Mouse (Mus musculus): Measurements from ENCODE around the gene Zfp839. TPM values are rescaled to one million over a fixed set of nuclear protein-coding genes. Genes with fewer than 3 reads are reported as not detected.
"Not testable (repeated sequence)": the region's sequence is repeated elsewhere in the genome, so short reads cannot be mapped to it uniquely, and the experiment has no call there.

The Zfp839 gene
- total RNA-seq, 2 experiments from 2014 or later = 10.4 to 11.4 TPM

DNA sequence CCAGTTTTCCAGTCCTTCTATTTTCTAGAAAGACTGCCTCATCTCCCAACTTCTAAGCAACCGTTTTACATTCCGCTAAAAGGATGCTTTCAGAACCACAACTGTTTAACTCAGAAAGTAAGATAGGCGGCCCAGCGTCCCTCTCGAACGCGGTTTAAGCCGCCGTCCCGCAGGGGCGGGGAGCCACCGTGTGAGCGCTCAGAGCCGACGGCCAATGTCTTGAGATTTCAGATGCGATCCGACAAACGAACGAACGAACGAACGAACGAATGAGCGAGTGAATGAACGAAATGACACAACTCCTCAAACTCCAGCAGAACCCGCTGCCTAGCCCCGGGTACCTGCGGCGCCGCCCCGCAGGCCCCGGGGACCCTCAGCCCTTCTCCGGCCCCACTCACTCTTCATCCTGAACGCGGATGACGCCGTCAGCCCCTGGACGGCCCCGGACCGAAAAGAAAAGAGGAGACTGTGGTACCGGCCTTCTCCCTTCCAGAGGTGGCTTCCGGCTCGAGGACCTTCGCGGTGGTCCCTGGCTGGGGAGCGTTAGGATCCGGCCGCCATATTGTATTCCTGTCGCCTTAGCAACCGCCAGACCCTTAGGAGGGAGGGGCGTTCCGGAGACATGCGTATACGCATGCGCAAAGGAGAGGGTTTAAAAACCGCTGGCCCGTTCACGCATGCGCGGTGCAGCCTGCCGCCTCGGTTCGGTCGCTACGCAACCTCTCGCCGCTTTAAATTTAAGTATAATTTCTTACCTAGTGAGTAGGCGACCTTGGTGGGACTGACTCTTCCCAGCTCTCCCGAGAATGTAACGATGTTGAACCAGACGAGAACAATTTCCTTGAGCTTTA is 9.5 kb upstream of the Zfp839 start, which contains the start of gene Mok:
TSS of gene Mok (minus strand) at position 592 of the 851 bp plus-strand sequence.
- DNase-seq (ENCODE audit: low spot score in 2 of 2) = peak; percentile 95 to 97

DNA sequence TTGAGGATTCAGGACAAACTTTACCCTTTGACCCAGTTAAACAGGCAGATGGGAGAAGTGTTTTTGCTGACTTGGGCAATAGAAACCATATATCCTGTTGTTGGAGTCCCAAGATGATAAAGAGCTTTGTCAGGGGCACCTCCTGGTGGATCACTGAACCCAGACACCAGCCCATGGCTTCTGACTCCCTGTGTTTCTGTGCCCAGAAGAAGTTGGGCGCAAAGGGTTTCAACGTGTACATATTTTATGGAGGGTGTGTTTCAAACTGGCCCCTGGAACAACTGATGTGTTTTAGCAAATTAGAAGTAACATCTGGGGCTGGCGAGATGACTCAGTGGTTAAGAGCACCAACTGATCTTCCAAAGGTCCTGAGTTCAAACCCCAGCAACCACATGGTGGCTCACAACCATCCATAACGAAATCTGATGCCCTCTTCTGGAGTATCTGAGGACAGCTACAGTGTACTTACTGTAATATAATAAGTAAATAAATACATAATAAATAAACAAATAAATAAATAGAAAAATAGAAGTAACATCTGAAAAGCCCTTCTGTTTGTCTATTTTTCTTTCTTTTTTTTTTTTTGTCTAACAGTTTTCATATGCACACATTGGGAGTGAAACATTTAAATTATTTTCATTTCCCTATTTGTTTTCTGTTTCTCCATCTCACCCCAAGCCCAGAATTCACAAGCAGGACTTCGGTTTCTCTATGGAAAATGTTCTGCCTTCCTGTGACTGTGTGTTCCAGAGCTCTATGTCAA is 8.1 kb upstream of the Zfp839 start:
- no peak for DNase-seq (ENCODE audit: low spot score in 2 of 2)

DNA sequence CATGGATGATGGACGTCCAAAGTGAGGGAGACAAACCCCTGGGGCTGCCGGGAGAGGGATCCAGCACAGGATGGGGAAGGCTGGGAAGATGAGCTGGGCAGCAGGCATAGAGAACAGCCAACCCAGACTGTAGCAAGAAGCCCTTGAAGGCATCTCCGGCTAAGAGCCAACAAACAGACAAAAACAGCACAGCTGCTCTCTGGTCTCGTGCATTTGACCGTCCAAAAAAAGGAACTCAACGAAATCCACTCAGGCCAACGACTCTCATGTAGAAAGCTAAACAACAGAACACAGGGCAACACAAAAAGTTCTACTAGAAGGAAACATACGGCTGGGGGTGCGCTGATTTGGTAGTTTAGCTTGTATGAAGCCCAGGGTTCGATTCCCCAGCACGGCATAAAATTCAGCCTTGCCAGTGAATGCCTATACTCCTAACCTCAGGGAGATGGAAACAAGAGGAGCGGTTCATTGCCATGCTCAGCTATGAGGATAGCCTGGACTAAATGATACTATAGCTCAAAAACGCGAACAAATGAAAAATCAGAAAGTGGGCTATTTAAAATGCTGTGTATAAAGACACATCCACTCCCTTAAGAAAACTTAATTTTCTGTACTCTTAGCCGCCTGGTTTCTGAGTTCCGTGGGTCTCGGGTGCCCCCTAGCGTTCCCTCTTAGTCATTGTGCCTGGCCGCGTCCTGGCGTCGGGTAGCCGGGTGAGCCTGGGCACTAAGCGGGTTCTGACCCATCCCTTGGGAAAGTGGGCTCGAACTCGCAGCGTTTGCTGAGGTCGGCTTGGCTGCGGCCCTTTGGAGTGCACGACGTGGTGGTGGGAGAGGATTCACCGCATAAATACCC is 6.6 kb upstream of the Zfp839 start:
- peak; percentile 69 to 88 for DNase-seq (ENCODE audit: low spot score in 2 of 2)

- DNase-seq (ENCODE audit: low spot score in 2 of 2) = peak in 1 of 2 experiments; percentile 38
These were observed 5.6 kb upstream of the Zfp839 start for GRCm38 (mm10) chr12:110844227-110845130.

GRCm38 (mm10) chr12:110845131-110845880 is 4.7 kb upstream of the Zfp839 start:
- peak; percentile 74 to 88 for DNase-seq (ENCODE audit: low spot score in 2 of 2)

DNA sequence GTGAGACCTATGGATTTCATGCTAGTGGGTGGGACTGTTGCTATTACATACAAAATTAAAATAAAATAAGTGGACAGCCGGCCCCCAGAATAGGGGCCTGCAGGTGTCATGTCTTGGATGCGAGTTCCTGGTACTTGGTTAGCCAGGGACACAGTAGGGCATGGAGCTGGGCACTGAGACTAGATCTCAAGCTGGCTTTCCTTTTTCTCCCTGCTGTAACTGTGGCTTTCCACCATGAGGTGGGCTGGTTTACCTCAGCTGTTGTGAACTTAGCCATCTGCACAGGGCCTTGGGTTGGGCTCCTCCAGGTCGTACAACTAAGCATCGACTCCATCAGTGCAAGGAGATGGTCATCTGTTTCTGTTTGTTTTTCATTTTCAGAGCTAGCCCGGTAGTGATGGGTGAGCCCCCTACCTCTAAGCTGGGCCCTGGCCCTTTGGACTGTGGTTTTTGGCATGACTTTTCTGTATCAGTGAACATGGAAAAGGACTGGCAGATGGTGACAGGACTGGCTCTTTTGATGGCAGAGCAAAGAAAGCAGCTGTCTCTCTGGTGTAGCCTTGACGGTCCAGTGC is 3.8 kb upstream of the Zfp839 start:
- no peak for DNase-seq (ENCODE audit: low spot score in 2 of 2)

DNA sequence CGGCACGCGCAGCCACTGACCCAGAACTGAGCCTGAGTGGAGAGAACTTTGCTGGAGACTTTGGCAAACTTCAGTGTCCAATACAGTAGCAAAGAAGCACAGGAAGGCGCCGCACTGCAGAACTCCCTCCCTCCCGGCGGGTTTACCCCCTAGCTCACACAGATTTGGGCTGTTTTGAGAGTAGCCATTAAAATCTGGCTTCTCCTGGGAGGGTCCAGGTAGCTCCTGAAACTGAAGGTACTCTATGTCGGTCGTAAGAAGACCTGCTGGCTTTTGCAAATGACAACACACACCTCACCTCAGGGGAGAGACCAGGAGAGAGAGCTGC is 840 bp downstream of the Zfp839 start:
- DNase-seq (ENCODE audit: low spot score in 2 of 2) = no peak

DNA sequence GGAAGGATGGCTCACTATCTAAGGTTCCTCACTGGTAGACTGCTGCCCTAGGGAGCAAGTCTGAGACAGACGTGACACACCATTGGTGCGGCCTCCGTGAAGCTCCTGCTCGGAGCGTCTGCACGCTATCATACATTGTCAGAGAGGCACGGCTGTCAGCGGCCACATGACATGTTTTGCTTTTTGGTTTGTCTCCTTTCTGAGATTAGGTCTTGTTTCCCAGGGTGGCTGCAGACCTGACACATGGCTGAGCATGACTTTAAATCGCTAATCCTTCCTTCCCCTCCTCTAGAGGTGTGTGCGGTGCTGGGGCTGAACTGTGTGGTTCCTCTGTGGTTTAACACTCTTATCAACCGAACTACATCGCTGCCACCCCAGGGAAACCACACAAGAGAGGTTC is 1.4 kb downstream of the Zfp839 start:
- no peak for DNase-seq (ENCODE audit: low spot score in 2 of 2)

DNA sequence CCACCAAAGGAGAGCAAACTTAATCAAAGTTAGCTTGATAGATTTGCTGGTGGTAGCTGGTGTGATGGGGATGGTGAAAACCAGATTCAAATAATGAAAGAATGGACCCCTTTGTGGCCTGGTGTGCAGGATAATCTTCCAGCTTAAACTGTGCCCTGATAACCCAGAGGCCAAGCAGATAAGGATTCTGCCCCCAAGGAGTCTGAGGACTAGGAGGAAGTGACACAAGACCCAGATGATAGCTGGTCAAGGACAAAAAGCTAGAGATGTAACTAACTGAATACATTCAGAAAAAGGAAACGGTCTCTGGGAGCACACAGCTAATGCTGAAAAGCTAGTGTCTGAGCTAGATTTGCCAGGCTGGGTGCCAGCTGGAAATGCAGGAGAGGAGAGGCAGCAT is 1.9 kb downstream of the Zfp839 start:
- no peak for DNase-seq (ENCODE audit: low spot score in 2 of 2)

GRCm38 (mm10) chr12:110854786-110855737 is 5.0 kb downstream of the Zfp839 start:
- no peak for DNase-seq (ENCODE audit: low spot score in 2 of 2)

- DNase-seq (ENCODE audit: low spot score in 2 of 2) = no peak
These were observed 7.1 kb downstream of the Zfp839 start for GRCm38 (mm10) chr12:110857196-110857595.

GRCm38 (mm10) chr12:110858681-110859080 is 8.6 kb downstream of the Zfp839 start:
- DNase-seq (ENCODE audit: low spot score in 2 of 2) = not testable (repeated sequence)

- no peak for DNase-seq (ENCODE audit: low spot score in 2 of 2)
These were observed 10.2 kb downstream of the Zfp839 start for GRCm38 (mm10) chr12:110860293-110860692.

GRCm38 (mm10) chr12:110861256-110861655 is 11.2 kb downstream of the Zfp839 start:
- no peak for DNase-seq (ENCODE audit: low spot score in 2 of 2)

- no peak for DNase-seq (ENCODE audit: low spot score in 2 of 2)
These were observed 14.0 kb downstream of the Zfp839 start for GRCm38 (mm10) chr12:110864008-110864407.

- DNase-seq (ENCODE audit: low spot score in 2 of 2) = no peak
These were observed 15.5 kb downstream of the Zfp839 start for GRCm38 (mm10) chr12:110865571-110865970.

GRCm38 (mm10) chr12:110865989-110866388 is 15.9 kb downstream of the Zfp839 start:
- DNase-seq (ENCODE audit: low spot score in 2 of 2) = peak in 1 of 2 experiments; percentile 46

DNA sequence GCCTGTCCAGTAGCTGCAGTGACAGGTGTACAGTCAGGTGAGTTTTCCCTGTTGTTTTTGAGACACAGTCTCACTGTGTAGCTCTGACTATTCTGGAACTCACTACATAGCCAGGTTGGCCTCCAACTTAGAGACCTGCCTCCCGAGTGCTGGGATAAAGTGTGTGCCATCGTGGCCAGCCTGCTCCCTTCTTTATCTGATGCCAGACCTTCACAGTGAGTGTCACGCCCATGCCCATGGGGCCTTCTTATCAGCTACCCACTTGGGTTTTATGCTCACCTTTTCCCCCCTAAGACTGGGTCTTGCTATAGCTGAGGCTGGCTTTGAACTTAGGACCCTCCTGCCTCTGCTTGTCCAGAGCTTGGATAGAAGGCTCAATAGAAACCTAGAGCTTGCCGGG is 20.1 kb downstream of the Zfp839 start:
- no peak for DNase-seq (ENCODE audit: low spot score in 2 of 2)

All from layer of hippocampus, adult 18-20 months (tissue).